Mouse (Mus musculus): ENCODE results near the gene Rps25. TPM values are rescaled to one million over a fixed set of nuclear protein-coding genes. Genes with fewer than 3 reads are reported as not detected.
"Not testable (repeated sequence)": the region's sequence is repeated elsewhere in the genome, so short reads cannot be mapped to it uniquely, and the experiment has no call there.

Gene Rps25
- polyA plus RNA-seq, 1 experiment from 2014 or later: 1,540 TPM

GRCm38 (mm10) chr9:44410647-44411336, 3.9 kb downstream of the Rps25 start:
- H3K27me3 ChIP-seq: no peaks in the 10 kb centered on the region
- H3K27ac ChIP-seq: no peak overlapping the region
- 89% methylated on average over 2 of the region's 2 CpGs for WGBS
- H3K9ac ChIP-seq: no peak overlapping the region
- no peaks in the 10 kb centered on the region for H3K9me3 ChIP-seq
- no peak for ATAC-seq (ENCODE audit: low FRiP score)
- no peak overlapping the region for H3K4me2 ChIP-seq
- H3K36me3 ChIP-seq (replicated peaks): peaks cover 61% of the 10 kb centered on the region
- no peak overlapping the region for H3K4me3 ChIP-seq (replicated peaks)
- peaks cover 15% of the 10 kb centered on the region for H3K4me1 ChIP-seq

GRCm38 (mm10) chr9:44411601-44412130, 4.7 kb downstream of the Rps25 start:
- WGBS: 84% methylated on average over 1 of the region's 1 CpGs
- ATAC-seq (ENCODE audit: low FRiP score): no peak
- no peak overlapping the region for H3K4me3 ChIP-seq (replicated peaks)
- no peaks in the 10 kb centered on the region for H3K9me3 ChIP-seq
- H3K27me3 ChIP-seq: no peaks in the 10 kb centered on the region
- H3K27ac ChIP-seq: no peak overlapping the region
- peaks cover 12% of the 10 kb centered on the region for H3K4me1 ChIP-seq
- H3K4me2 ChIP-seq: no peak overlapping the region
- H3K9ac ChIP-seq: no peak overlapping the region
- H3K36me3 ChIP-seq (replicated peaks): peaks cover 63% of the 10 kb centered on the region

GRCm38 (mm10) chr9:44412306-44412705, 5.4 kb downstream of the Rps25 start:
- Histone ChIP-seq H3K27ac (no peak overlapping the region), H3K27me3 (no peaks in the 10 kb centered on the region), H3K9ac (no peak overlapping the region), H3K4me1 (peaks cover 15% of the 10 kb centered on the region), H3K9me3 (no peaks in the 10 kb centered on the region), H3K4me2 (no peak overlapping the region), H3K4me3 (replicated peaks) (no peak overlapping the region), H3K36me3 (replicated peaks) (peaks cover 63% of the 10 kb centered on the region)
- 88% methylated on average over 4 of the region's 4 CpGs for WGBS
- no peak for ATAC-seq (ENCODE audit: low FRiP score)

GRCm38 (mm10) chr9:44412781-44413180, 5.8 kb downstream of the Rps25 start:
- Histone ChIP-seq H3K4me3 (replicated peaks) (no peak overlapping the region), H3K4me1 (peaks cover 19% of the 10 kb centered on the region), H3K9ac (no peak overlapping the region), H3K9me3 (no peaks in the 10 kb centered on the region), H3K4me2 (no peak overlapping the region), H3K27me3 (no peaks in the 10 kb centered on the region), H3K27ac (no peak overlapping the region), H3K36me3 (replicated peaks) (peaks cover 63% of the 10 kb centered on the region)
- 74% methylated on average over 2 of the region's 2 CpGs for WGBS
- no peak for ATAC-seq (ENCODE audit: low FRiP score)

- H3K4me2 ChIP-seq: peak overlapping the region; percentile 79
- H3K4me3 ChIP-seq (replicated peaks): peak overlapping the region; percentile 87
- H3K36me3 ChIP-seq (replicated peaks): peaks cover 25% of the 10 kb centered on the region
- peak overlapping the region; percentile 51; the same call in 1 of the 2 replicates for H3K27ac ChIP-seq
- H3K9me3 ChIP-seq: no peaks in the 10 kb centered on the region; the same call in 1 of the 2 replicates
- peaks cover 11% of the 10 kb centered on the region for H3K4me1 ChIP-seq
- no peaks in the 10 kb centered on the region for H3K27me3 ChIP-seq
- peak overlapping the region; percentile 79 for H3K9ac ChIP-seq
- 8% methylated on average over 26 of the region's 26 CpGs for WGBS
- ATAC-seq (ENCODE audit: low FRiP score): peak; percentile 77
Observed at GRCm38 (mm10) chr9:44417156-44417891, 10.4 kb downstream of the Rps25 start.

- Histone ChIP-seq H3K36me3 (replicated peaks) (peaks cover 19% of the 10 kb centered on the region), H3K27ac (peak overlapping the region; percentile 51), H3K4me1 (peaks cover 11% of the 10 kb centered on the region), H3K9ac (peak overlapping the region; percentile 79), H3K4me2 (peak overlapping the region; percentile 79), H3K9me3 (no peaks in the 10 kb centered on the region; the same call in 1 of the 2 replicates), H3K4me3 (replicated peaks) (peak overlapping the region; percentile 87), H3K27me3 (no peaks in the 10 kb centered on the region)
- peak; percentile 87 for ATAC-seq (ENCODE audit: low FRiP score)
- WGBS: under 1% methylated on average over 38 of the region's 38 CpGs
Observed at GRCm38 (mm10) chr9:44417892-44418363, 11.0 kb downstream of the Rps25 start.

GRCm38 (mm10) chr9:44418519-44419385, 11.8 kb downstream of the Rps25 start, which contains the start of gene Ccdc84:
Gene Ccdc84 (minus strand): TSS chr9:44418569.
- Histone ChIP-seq H3K9me3 (no peaks in the 10 kb centered on the region; the same call in 1 of the 2 replicates), H3K27me3 (no peaks in the 10 kb centered on the region), H3K9ac (peak within 1 kb of the TSS; percentile 79), H3K4me2 (peak within 1 kb of the TSS; percentile 79), H3K4me1 (peaks cover 11% of the 10 kb centered on the region), H3K36me3 (replicated peaks) (peaks cover 11% of the 10 kb centered on the region), H3K27ac (peak within 1 kb of the TSS; percentile 51), H3K4me3 (replicated peaks) (peak within 1 kb of the TSS; percentile 87)
- WGBS: 82% methylated on average over 14 of the region's 14 CpGs
- no peak for ATAC-seq (ENCODE audit: low FRiP score)

- H3K9ac ChIP-seq; H3K9me3 ChIP-seq; H3K36me3 ChIP-seq (replicated peaks); H3K4me3 ChIP-seq (replicated peaks); ATAC-seq (ENCODE audit: low FRiP score); H3K4me2 ChIP-seq; H3K27ac ChIP-seq; H3K27me3 ChIP-seq: not testable (repeated sequence)
- 92% methylated on average over 9 of the region's 9 CpGs for WGBS
- peaks cover 11% of the 10 kb centered on the region for H3K4me1 ChIP-seq
Observed at GRCm38 (mm10) chr9:44419730-44420129, 12.8 kb downstream of the Rps25 start.

GRCm38 (mm10) chr9:44420280-44420898, 13.4 kb downstream of the Rps25 start:
- H3K36me3 ChIP-seq (replicated peaks): 0 out of 2 replicates have a peak, but pooled peaks cover 4% of the 10 kb centered on the region
- H3K4me2 ChIP-seq: no peak overlapping the region
- H3K9ac ChIP-seq: no peak overlapping the region
- H3K9me3 ChIP-seq: no peaks in the 10 kb centered on the region; the same call in 1 of the 2 replicates
- WGBS: 80% methylated on average over 5 of the region's 5 CpGs
- no peak overlapping the region for H3K4me3 ChIP-seq (replicated peaks)
- no peak for ATAC-seq (ENCODE audit: low FRiP score)
- H3K27ac ChIP-seq: no peak overlapping the region
- peaks cover 11% of the 10 kb centered on the region for H3K4me1 ChIP-seq
- H3K27me3 ChIP-seq: no peaks in the 10 kb centered on the region

- Histone ChIP-seq H3K4me2 (no peak overlapping the region), H3K27ac (no peak overlapping the region), H3K36me3 (replicated peaks) (no peaks in the 10 kb centered on the region), H3K4me3 (replicated peaks) (no peak overlapping the region), H3K4me1 (0 out of 2 replicates have a peak, but pooled peaks cover under 1% of the 10 kb centered on the region), H3K9ac (no peak overlapping the region), H3K9me3 (no peaks in the 10 kb centered on the region; the same call in 1 of the 2 replicates), H3K27me3 (no peaks in the 10 kb centered on the region)
- 94% methylated on average over 4 of the region's 4 CpGs for WGBS
- no peak for ATAC-seq (ENCODE audit: low FRiP score)
Observed at GRCm38 (mm10) chr9:44423576-44423975, 16.6 kb downstream of the Rps25 start.

GRCm38 (mm10) chr9:44432577-44433185, 25.7 kb downstream of the Rps25 start:
- H3K4me2 ChIP-seq: no peak overlapping the region
- no peak for ATAC-seq (ENCODE audit: low FRiP score)
- H3K27me3 ChIP-seq: no peaks in the 10 kb centered on the region
- H3K9ac ChIP-seq: no peak overlapping the region
- WGBS: 57% methylated on average over 5 of the region's 5 CpGs
- H3K4me3 ChIP-seq (replicated peaks): no peak overlapping the region
- no peak overlapping the region for H3K27ac ChIP-seq
- H3K36me3 ChIP-seq (replicated peaks): no peaks in the 10 kb centered on the region
- H3K9me3 ChIP-seq: no peaks in the 10 kb centered on the region
- peaks cover 10% of the 10 kb centered on the region; the same call in 1 of the 2 replicates for H3K4me1 ChIP-seq

All from forebrain, embryonic 12.5 days (tissue).